Mouse (Mus musculus) right cerebral cortex, postnatal 4 days (tissue): ENCODE results near the gene Zdhhc5.

Source experiments
- DNase-seq: peaks from one replicate; pipeline ENCODE4 v3.0.0-alpha.2; 2022

Gene Zdhhc5

GRCm38 (mm10) chr2:84638428-84639220 is 76.4 kb downstream of the Zdhhc5 start:
- DNase-seq, result no peak
